Mouse (Mus musculus): Measurements from ENCODE around the gene Nprl2.
"Not testable (repeated sequence)": the region's sequence is repeated elsewhere in the genome, so short reads cannot be mapped to it uniquely, and the experiment has no call there.

Gene Nprl2

GRCm38 (mm10) chr9:107553541-107554318, 11.7 kb downstream of the Nprl2 start:
- DNase-seq (ENCODE audit: low read depth, low spot score): no peak

- peak; percentile 99 for DNase-seq (ENCODE audit: low read depth, low spot score)
Observed at GRCm38 (mm10) chr9:107554319-107554825, 12.3 kb downstream of the Nprl2 start.

- DNase-seq (ENCODE audit: low read depth, low spot score): peak; percentile 60
Observed at GRCm38 (mm10) chr9:107555031-107555457, 13.0 kb downstream of the Nprl2 start.

GRCm38 (mm10) chr9:107555701-107556100, 13.7 kb downstream of the Nprl2 start:
- DNase-seq (ENCODE audit: low read depth, low spot score): no peak

DNA sequence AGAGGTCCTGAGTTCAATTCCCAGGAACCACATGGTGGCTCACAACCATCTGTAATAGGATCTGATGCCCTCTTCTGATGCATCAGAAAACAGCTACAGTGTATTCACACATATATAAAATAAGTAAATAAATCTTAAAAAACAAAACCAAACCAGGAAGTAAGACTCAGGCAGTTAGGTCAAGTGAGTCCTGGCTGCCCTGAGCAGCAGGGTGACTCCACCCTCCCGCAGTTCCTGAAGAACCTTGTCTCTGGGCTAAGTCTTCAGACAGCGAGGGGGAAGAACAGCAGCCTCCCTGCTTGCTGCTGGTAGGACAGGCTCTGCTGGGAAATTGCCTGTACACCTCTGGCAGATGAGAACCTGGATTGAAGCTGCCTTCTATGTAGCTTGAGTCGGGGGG, 14.3 kb downstream of the Nprl2 start:
- no peak for DNase-seq (ENCODE audit: low read depth, low spot score)

DNA sequence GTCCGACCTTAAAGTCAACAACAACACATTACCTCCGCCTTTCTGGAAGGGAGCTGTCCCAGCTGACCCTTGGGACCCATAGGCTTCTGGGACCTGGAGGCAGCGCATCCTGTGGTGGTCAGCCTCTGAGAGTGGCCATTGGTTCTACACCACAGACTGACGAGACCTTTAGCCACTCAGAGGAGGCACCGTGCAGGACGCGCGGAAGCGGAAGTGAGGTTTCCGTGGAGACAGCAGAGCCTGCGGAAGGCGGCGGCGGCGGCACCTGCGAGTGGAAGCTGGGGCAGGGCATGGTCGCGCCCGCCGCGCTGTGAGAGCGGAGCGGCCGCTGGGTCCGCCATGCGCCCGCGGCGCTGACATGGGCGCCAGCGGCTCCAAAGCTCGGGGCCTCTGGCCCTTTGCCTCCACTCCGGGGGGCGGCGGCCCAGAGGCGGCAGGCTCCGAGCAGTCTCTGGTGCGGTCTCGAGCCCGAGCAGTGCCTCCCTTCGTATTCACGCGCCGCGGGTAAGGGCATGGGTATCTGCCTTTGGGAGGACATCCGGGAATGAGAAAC, 21.1 kb downstream of the Nprl2 start, which contains the start of gene Tusc2:
Gene Tusc2 (plus strand): TSS at position 227 of the 553 bp plus-strand sequence.
- DNase-seq (ENCODE audit: low read depth, low spot score): peak; percentile 95

DNA sequence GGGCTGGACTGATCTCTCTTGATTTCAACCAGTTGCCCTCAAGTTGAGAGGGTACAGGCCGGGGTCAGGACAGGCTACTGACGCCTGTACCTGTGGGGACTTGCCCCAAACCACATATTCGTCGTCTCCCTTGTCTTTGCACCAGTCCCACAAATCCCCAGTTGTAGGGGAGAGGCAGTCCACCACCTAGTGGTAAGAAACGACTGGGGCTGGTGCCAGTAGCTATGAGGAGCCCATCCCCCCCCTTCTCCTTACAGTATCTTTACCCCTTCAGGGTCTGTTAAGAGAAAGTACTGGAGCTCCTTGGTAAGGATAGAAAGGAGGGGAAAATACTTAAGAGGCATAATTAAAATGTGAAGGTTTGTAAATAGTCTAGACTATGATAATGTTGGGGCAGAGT, 23.5 kb downstream of the Nprl2 start:
- not testable (repeated sequence) for DNase-seq (ENCODE audit: low read depth, low spot score)

DNA sequence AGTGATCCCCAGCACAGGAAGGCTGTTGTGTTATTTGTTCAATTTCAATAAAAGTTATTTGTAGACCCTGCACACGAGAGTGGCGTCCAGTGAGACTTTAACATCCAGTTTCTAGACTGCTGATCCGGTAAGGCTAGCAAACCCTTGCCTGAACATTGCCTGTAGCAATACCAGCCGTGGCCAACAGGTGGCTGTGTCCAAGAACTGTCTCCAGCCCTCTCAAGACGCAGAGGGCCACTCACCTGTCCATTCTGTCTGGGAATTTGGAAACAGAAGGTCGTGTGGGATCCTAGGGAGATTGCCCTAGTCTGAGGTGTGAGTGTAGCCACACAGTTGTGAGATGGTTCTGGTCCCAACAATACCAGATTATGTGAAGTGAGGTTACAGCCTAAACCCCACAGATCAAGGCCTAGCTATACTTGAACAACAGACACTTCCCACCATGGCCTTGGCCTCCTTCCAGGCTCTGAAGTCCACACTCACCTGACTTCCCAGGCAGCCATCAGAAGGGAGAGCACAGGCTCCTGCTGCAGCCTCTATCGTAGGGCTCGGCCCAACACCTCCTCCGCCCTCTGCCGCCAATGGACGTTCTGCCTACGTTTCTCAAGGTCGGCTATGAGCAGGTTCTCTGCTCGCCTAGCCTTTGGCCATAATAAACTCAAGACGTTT, 24.1 kb downstream of the Nprl2 start:
- peak; percentile 76 for DNase-seq (ENCODE audit: low read depth, low spot score)

DNA sequence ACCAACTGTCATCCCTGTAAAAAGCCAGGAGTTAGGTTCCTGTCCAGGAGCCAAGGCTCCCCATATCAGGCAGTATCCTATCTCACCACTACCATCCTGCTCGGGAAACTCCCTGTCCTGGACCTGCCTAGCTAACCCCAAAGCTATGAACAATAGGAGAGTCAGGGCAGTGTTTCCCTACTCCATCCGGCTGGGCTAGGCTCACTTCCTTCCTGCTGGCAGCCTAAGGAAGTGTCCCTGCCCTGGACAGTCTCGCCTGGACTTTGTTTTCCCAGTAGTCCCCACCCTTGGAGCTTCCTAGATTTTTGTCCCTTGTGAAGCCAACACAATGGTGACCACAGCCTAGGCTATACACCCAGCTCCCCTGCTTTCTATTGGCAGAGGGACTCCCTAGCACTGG, 24.8 kb downstream of the Nprl2 start:
- DNase-seq (ENCODE audit: low read depth, low spot score): no peak

- DNase-seq (ENCODE audit: low read depth, low spot score): no peak
Observed at GRCm38 (mm10) chr9:107567702-107568319, 25.8 kb downstream of the Nprl2 start, which contains the start of gene Hyal2. TSS of gene Hyal2 (plus strand) at chr9:107567945.

- DNase-seq (ENCODE audit: low read depth, low spot score): peak; percentile 91
Observed at GRCm38 (mm10) chr9:107568331-107569261, 26.6 kb downstream of the Nprl2 start.

DNA sequence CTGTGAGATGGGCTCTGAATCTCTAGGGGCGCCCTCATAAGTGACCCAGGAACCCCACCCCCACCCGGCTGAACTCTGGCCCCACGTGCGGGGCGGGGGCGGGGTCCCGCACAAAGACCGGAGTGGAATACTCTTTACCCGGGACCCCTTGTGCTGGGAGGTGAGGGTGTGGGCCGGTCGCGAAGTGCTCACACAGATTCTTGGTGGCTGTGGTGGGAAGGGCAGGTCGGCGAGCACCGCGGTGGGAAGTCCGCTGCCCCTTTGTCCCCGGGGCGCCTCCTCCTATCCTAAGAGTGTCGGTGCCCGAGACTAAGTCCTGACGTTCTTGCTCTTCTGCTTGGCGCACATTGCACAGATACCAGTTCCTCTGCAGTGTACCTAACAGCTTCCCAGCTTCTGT, 27.2 kb downstream of the Nprl2 start:
- DNase-seq (ENCODE audit: low read depth, low spot score): no peak

- no peak for DNase-seq (ENCODE audit: low read depth, low spot score)
Observed at GRCm38 (mm10) chr9:107570016-107570415, 28.0 kb downstream of the Nprl2 start.

GRCm38 (mm10) chr9:107570845-107571244, 28.8 kb downstream of the Nprl2 start:
- DNase-seq (ENCODE audit: low read depth, low spot score): no peak

GRCm38 (mm10) chr9:107571534-107572326, 29.7 kb downstream of the Nprl2 start:
- DNase-seq (ENCODE audit: low read depth, low spot score): no peak

- no peak for DNase-seq (ENCODE audit: low read depth, low spot score)
Observed at GRCm38 (mm10) chr9:107572327-107572662, 30.3 kb downstream of the Nprl2 start.

DNA sequence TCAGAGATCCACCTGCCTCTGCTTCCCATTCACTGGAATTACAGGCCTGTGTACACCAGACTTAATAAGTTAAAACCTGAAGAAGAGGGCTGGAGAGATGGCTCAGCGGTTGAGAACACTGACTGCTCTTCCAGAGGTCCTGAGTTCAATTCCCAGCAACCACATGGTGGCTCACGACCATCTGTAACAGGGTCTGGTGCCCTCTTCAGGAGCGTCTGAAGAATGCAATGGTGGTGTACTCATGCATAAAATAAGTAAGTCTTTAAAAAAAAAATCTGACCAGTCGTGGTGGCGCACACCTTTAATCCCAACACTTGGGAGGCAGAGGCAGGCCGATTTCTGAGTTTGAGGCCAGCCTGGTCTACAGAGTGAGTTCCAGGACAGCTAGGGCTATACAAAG, 31.7 kb downstream of the Nprl2 start:
- DNase-seq (ENCODE audit: low read depth, low spot score): not testable (repeated sequence)

DNA sequence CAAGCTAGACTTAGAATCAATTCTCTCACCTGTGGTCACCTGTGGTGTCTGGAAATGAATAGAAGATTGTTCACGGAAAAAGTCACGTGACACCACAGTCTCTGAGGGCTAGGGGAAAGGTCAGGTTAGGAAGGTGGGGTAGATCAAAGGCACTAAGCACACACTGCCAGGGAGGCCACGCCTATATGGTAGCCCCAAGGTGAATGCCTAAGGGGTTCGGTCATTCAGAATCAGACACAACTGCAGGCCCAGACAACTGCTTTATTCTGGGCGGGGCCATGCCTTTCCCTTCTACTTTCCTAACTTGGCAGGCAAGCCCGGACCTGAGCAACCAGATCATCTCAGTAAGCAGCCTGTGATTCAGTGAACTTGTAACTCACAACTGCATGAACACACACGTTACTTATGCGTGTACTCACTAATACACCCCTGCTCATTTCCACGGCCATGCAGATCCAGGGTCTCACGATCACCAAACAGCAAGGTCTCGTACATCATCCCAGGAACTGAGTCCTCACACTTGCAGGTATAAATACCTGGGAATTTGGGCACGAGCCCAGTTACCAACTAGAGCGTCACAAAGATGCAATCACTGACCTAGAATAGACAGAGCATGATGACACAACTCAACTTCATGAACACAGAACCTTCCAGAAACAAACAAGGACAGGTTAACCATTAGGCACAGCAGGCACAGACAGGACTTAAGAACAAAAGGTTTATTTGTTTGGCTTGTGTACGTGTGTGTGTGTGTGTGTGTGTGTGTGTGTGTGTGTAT, 33.7 kb downstream of the Nprl2 start:
- DNase-seq (ENCODE audit: low read depth, low spot score): no peak

GRCm38 (mm10) chr9:107576357-107577107, 34.5 kb downstream of the Nprl2 start, which contains the start of gene Hyal1:
TSS of gene Hyal1 (plus strand) at chr9:107576927.
- peak; percentile 76 for DNase-seq (ENCODE audit: low read depth, low spot score)
